Mouse (Mus musculus): ENCODE data around the gene Krt81.

DNA sequence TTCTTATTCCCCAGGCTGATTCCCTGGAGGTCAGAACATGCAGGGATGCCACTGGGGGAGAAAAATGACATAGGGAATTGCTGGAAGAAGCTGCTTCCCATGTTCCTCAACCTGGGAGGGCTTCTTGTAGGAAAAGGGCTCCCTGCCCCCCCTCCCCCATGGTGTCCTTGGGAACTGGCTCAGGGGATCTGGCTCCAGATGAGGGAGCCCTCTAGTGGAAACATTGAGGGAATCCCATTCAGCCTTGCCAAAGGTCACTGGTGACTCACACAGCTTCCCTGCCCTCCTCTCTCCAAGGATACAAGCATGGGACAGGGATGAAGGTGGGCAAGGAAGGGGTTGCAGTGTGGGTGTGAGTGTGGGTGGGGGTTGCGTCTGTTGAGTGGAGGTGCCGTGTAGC, 33.6 kb upstream of the Krt81 start:
- no peak for TF ChIP-seq POLR2A (IDR thresholded peaks at IDR 0.05; ENCODE audit: low read depth, low read length)
- peak; percentile 71; the same call in 1 of the 2 replicates for TF ChIP-seq CTCF (IDR thresholded peaks at IDR 0.05; ENCODE audit: extremely low read depth, insufficient read length, insufficient replicate concordance, low read depth, low read length)

Measured in small intestine, adult 2 months (tissue).